Mouse (Mus musculus) CH12.LX (cell line): ENCODE measurements at regions not wholly inside any gene's neighbourhood (a gene's known extent, or its start where the extent isn't known, plus 50 kb on each side); places are given as distances from the start of the nearest gene placed in this dataset.

Experiments
- DNase-seq: peaks from one replicate; pipeline ENCODE4 v3.0.0-alpha.2; 2013; ENCODE audit errors: extremely low read depth
- H3K27ac ChIP-seq: 2 replicates; pipeline ENCODE4 v1.5.1; 2012; ENCODE audit warnings: low read depth, mild to moderate bottlenecking, control low read depth, moderate library complexity; ENCODE audit not compliant: insufficient read depth
- H3K27me3 ChIP-seq: replicated peaks from 2 replicates; pipeline ENCODE3; 2012; ENCODE audit warnings: inconsistent platforms
- H3K36me3 ChIP-seq, 2 experiments: replicated peaks in 1 of 2; 2 replicates each; pipeline versions ENCODE3 to v1.6.1; 2012; ENCODE audit warnings: inconsistent platforms in 1 of 2, low read length in 1 of 2, mild to moderate bottlenecking in 1 of 2, mixed read lengths in 1 of 2, moderate library complexity in 1 of 2; ENCODE audit not compliant: control insufficient read depth in 1 of 2, insufficient read depth in 1 of 2
- H3K4me1 ChIP-seq, 2 experiments: 2 replicates each; pipeline ENCODE4 v1.6.1; 2012; ENCODE audit warnings: inconsistent platforms in 1 of 2, moderate library complexity in 1 of 2; ENCODE audit not compliant: insufficient read depth in 2 of 2, control insufficient read depth in 1 of 2
- H3K4me2 ChIP-seq: 2 replicates; pipeline ENCODE4 v1.6.1; 2012; ENCODE audit warnings: low read depth, mild to moderate bottlenecking, control low read depth; ENCODE audit not compliant: poor library complexity, insufficient read depth, severe bottlenecking
- H3K4me3 ChIP-seq, 3 experiments: fragments of 150-350 bp in 1 of 3; sonication (generic) in 1 of 3; replicated peaks in 1 of 3; 2 replicates each; pipeline versions ENCODE3 to v1.5.1; 2011 to 2012; ENCODE audit warnings: low read depth in 2 of 3, low read length in 2 of 3, mild to moderate bottlenecking in 2 of 3, moderate library complexity in 2 of 3, control low read depth in 1 of 3, improper control_type of control experiment in 1 of 3, inconsistent platforms in 1 of 3, mixed read lengths in 1 of 3; ENCODE audit not compliant: poor library complexity in 1 of 3
- H3K79me2 ChIP-seq: replicated peaks from 2 replicates; pipeline ENCODE4 v1.6.1; 2012; ENCODE audit warnings: mild to moderate bottlenecking, moderate library complexity; ENCODE audit not compliant: control insufficient read depth, poor library complexity, insufficient read depth, severe bottlenecking; ENCODE audit errors: extremely low read depth
- H3K9ac ChIP-seq: 2 replicates; pipeline ENCODE4 v1.6.1; 2012; ENCODE audit warnings: low read depth, mild to moderate bottlenecking, control low read depth, moderate library complexity; ENCODE audit not compliant: insufficient read depth
- H3K9me3 ChIP-seq: replicated peaks from 2 replicates; pipeline ENCODE3; 2012; ENCODE audit warnings: low read length, inconsistent platforms, mixed read lengths
- BHLHE40 ChIP-seq: IDR thresholded peaks from 2 replicates; pipeline ENCODE4 v1.6.1; 2011; ENCODE audit warnings: mild to moderate bottlenecking, low read depth, low read length, improper control_type of control experiment
- CHD2 ChIP-seq: IDR thresholded peaks from 2 replicates; pipeline ENCODE4 v1.6.1; 2011; ENCODE audit warnings: low read length, improper control_type of control experiment
- HCFC1 ChIP-seq: IDR thresholded peaks from 2 replicates; pipeline ENCODE4 v1.6.1; 2012; ENCODE audit warnings: low read depth, mild to moderate bottlenecking, inconsistent platforms, low read length, improper control_type of control experiment
- JUN ChIP-seq: IDR thresholded peaks from 2 replicates; pipeline ENCODE4 v1.6.1; 2011; ENCODE audit warnings: low read depth, mild to moderate bottlenecking, low read length, improper control_type of control experiment, moderate library complexity; ENCODE audit not compliant: insufficient read depth
- KAT2A ChIP-seq: IDR thresholded peaks from 2 replicates; pipeline ENCODE4 v1.6.1; 2012; ENCODE audit warnings: low read length, improper control_type of control experiment, inconsistent platforms; ENCODE audit not compliant: insufficient replicate concordance
- MAFK ChIP-seq: IDR thresholded peaks from 2 replicates; pipeline ENCODE4 v1.6.1; 2011; ENCODE audit warnings: low read length, improper control_type of control experiment; ENCODE audit not compliant: insufficient replicate concordance
- MAX ChIP-seq: IDR thresholded peaks from 2 replicates; pipeline ENCODE4 v1.6.1; 2011; ENCODE audit warnings: low read length, improper control_type of control experiment
- MEF2A ChIP-seq: IDR thresholded peaks from 2 replicates; pipeline ENCODE4 v1.6.1; 2014; ENCODE audit warnings: low read depth, mild to moderate bottlenecking, inconsistent platforms, low read length, improper control_type of control experiment, borderline replicate concordance
- MXI1 ChIP-seq: IDR thresholded peaks from 2 replicates; pipeline ENCODE4 v1.6.1; 2011; ENCODE audit warnings: mild to moderate bottlenecking, low read depth, low read length, improper control_type of control experiment
- POLR2AphosphoS2 ChIP-seq: IDR thresholded peaks from 2 replicates; pipeline ENCODE4 v1.6.1; 2011; ENCODE audit warnings: low read depth, low read length, improper control_type of control experiment
- RCOR1 ChIP-seq: conservative IDR thresholded peaks from 2 replicates; pipeline ENCODE4 v1.6.1; 2012; ENCODE audit warnings: low read depth, mild to moderate bottlenecking, inconsistent platforms, low read length, improper control_type of control experiment
- SIN3A ChIP-seq: IDR thresholded peaks from 2 replicates; pipeline ENCODE4 v1.6.1; 2012; ENCODE audit warnings: low read length, improper control_type of control experiment, inconsistent platforms
- TCF12 ChIP-seq: IDR thresholded peaks from 2 replicates; pipeline ENCODE4 v1.6.1; 2014; ENCODE audit warnings: low read depth, mild to moderate bottlenecking, inconsistent platforms, low read length, improper control_type of control experiment
- UBTF ChIP-seq: IDR thresholded peaks from 2 replicates; pipeline ENCODE4 v1.6.1; 2012; ENCODE audit warnings: low read depth, mild to moderate bottlenecking, inconsistent platforms, low read length, improper control_type of control experiment, moderate library complexity
- USF1 ChIP-seq: IDR thresholded peaks from 2 replicates; pipeline ENCODE4 v1.6.1; 2014; ENCODE audit warnings: low read depth, mild to moderate bottlenecking, inconsistent platforms, low read length, improper control_type of control experiment
- USF2 ChIP-seq: conservative IDR thresholded peaks from 2 replicates; pipeline ENCODE4 v1.6.1; 2011; ENCODE audit warnings: low read depth, low read length, improper control_type of control experiment
- ZC3H11A ChIP-seq: IDR thresholded peaks from 2 replicates; pipeline ENCODE4 v1.6.1; 2012; ENCODE audit warnings: low read depth, mild to moderate bottlenecking, inconsistent platforms, low read length, improper control_type of control experiment
- ZMIZ1 ChIP-seq: IDR thresholded peaks from 2 replicates; pipeline ENCODE4 v1.6.1; 2012; ENCODE audit warnings: low read depth, mild to moderate bottlenecking, inconsistent platforms, low read length, improper control_type of control experiment
- ZNF384 ChIP-seq: IDR thresholded peaks from 2 replicates; pipeline ENCODE4 v1.6.1; 2012; ENCODE audit warnings: low read depth, low read length, improper control_type of control experiment, inconsistent platforms
- dilution Hi-C: fragments of 300-500 bp; cut with MboI; formaldehyde crosslinking; loops from 2 replicates; pipeline ENCODE4 v1.14.3; 2020; ENCODE audit warnings: low sequenced_read_pairs; ENCODE audit not compliant: extremely low pct_unique_long_range_greater_than_20kb, extremely low pct_ligation_motif_present
- in situ Hi-C: fragments of 300-500 bp; cut with MboI; formaldehyde crosslinking; loops from 3 replicates; pipeline ENCODE4 v1.14.3; 2019; ENCODE audit warnings: low sequenced_read_pairs, low pct_ligation_motif_present, low pct_unique_long_range_greater_than_20kb, mixed read lengths

GRCm38 (mm10) chr15:93787361-93787760 lies 191.7 kb upstream of the Prickle1 start:
- peaks cover 26% of the 10 kb centered on the region for H3K9me3 ChIP-seq
- no peak for DNase-seq
- no peaks in the 10 kb centered on the region for H3K4me1 ChIP-seq
- in situ Hi-C loops (no loop called here), dilution Hi-C loops (no loop called here)
- no peaks in the 10 kb centered on the region for H3K36me3 ChIP-seq
- H3K27ac ChIP-seq: no peak overlapping the region
- no peak overlapping the region for H3K4me2 ChIP-seq
- TF ChIP-seq ZNF384: no peak
- TF ChIP-seq MAX: no peak
- TF ChIP-seq BHLHE40: no peak
- no peak for TF ChIP-seq USF1
- no peaks in the 10 kb centered on the region for H3K27me3 ChIP-seq
- H3K9ac ChIP-seq: no peak overlapping the region
- H3K79me2 ChIP-seq: no peaks in the 10 kb centered on the region
- H3K4me3 ChIP-seq: no peak overlapping the region

- peaks cover 27% of the 10 kb centered on the region for H3K9me3 ChIP-seq
- no peak overlapping the region for H3K9ac ChIP-seq
- no peak for DNase-seq
- no peaks in the 10 kb centered on the region for H3K27me3 ChIP-seq
- no peaks in the 10 kb centered on the region for H3K36me3 ChIP-seq
- dilution Hi-C loops (no loop called here), in situ Hi-C loops (no loop called here)
- H3K4me1 ChIP-seq: no peaks in the 10 kb centered on the region
- H3K4me3 ChIP-seq: no peak overlapping the region
- no peak for TF ChIP-seq RCOR1
- TF ChIP-seq BHLHE40: no peak
- no peak for TF ChIP-seq JUN
- no peak for TF ChIP-seq ZMIZ1
- TF ChIP-seq CHD2: no peak
- no peak for TF ChIP-seq MXI1
- no peak for TF ChIP-seq USF2
- no peak for TF ChIP-seq TCF12
- TF ChIP-seq UBTF: no peak
- TF ChIP-seq ZC3H11A: no peak
- TF ChIP-seq MAFK: no peak
- no peak overlapping the region for H3K4me2 ChIP-seq
- H3K79me2 ChIP-seq: no peaks in the 10 kb centered on the region
- H3K27ac ChIP-seq: no peak overlapping the region
Measured at GRCm38 (mm10) chr15:93785846-93786412, 190.2 kb upstream of the Prickle1 start.

DNA sequence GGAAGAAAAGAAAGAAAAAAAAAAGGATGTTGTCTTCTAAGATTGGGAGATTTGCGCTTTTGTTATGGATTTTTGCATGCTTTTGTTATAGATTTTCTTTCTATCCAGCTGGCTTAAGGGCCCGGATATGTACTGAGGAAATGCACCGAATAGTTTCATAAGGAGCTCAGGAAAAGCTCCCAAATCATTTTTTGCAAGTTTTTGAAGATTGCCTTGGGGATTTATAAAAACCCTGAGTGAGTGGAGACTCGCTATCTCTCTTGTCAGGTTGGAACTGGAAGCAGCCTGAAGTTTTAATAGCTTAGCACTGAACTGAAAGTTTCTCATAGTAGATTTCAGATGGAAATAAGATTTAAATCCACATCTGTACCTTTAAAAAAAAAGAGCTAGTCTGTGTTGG lies 188.0 kb upstream of the Prickle1 start:
- Histone ChIP-seq H3K4me1 (no peaks in the 10 kb centered on the region), H3K79me2 (no peaks in the 10 kb centered on the region), H3K27ac (no peak overlapping the region), H3K9me3 (peaks cover 32% of the 10 kb centered on the region), H3K4me2 (no peak overlapping the region)
- in situ Hi-C loops: no loop called here
- no peak for TF ChIP-seq SIN3A
- TF ChIP-seq JUN: no peak
- no peak for TF ChIP-seq MEF2A
- no peak for TF ChIP-seq BHLHE40
- TF ChIP-seq RCOR1: no peak
- TF ChIP-seq KAT2A: no peak
- no peak for TF ChIP-seq POLR2AphosphoS2
- no peak for TF ChIP-seq MAX
- no peak for TF ChIP-seq HCFC1
- no peak for TF ChIP-seq TCF12
- TF ChIP-seq, all 38 proteins: peak for 0
- no peak for DNase-seq
- Histone ChIP-seq H3K9ac (no peak overlapping the region), H3K27me3 (no peaks in the 10 kb centered on the region), H3K4me3 (no peak overlapping the region), H3K36me3 (no peaks in the 10 kb centered on the region)
- dilution Hi-C loops: no loop called here
